Mouse (Mus musculus) megakaryocyte, embryonic 14.5 days (primary cell): Measurements from ENCODE around the gene Prl6a1.

Source experiments
- FLI1 ChIP-seq: IDR thresholded peaks from 2 replicates; pipeline ENCODE4 v1.6.1; 2012; ENCODE audit warnings: low read length, inconsistent platforms, mixed read lengths
- GATA1 ChIP-seq: IDR thresholded peaks from 3 replicates; pipeline ENCODE4 v1.6.1; 2012; ENCODE audit warnings: mixed read lengths, low read length, inconsistent platforms, borderline replicate concordance

GRCm38 (mm10) chr13:27312334-27313225 lies at the start of gene Prl6a1:
- TF ChIP-seq GATA1 (no peak), FLI1 (no peak)
